In genomic region chr5:65763088-65763915, GRCm38 (mm10) we compare ENCODE assay signal across 8 mouse cellular contexts. TPM values are rescaled to one million over a fixed set of nuclear protein-coding genes. Genes with fewer than 3 reads are reported as not detected.
A peak's percentile ranks its signal among the peaks of the same experiment; 100 is the strongest.
DNase-seq lines count a peak whose midpoint lies in the region; ATAC-seq and TF ChIP-seq lines count a peak whose summit lies in the region.

N4bp2 (plus strand) TSS chr5:65763521.

- H3K27me3 ChIP-seq in heart, embryonic 11.5 days (ENCODE audit: control insufficient read depth, insufficient read depth, low read length): no peaks in the 10 kb centered on the region
- no peaks in the 10 kb centered on the region for H3K27me3 ChIP-seq in kidney, embryonic 15.5 days
- H3K27me3 ChIP-seq in liver, adult 2 months (ENCODE audit: control insufficient read depth, insufficient read depth, low read length): no peaks in the 10 kb centered on the region
- H3K27me3 ChIP-seq in splenic B cell, adult 2 months (ENCODE audit: control insufficient read depth, insufficient read depth, low read length, poor library complexity, severe bottlenecking): no peaks in the 10 kb centered on the region

- H3K36me3 ChIP-seq in heart, embryonic 11.5 days (ENCODE audit: control insufficient read depth, insufficient read depth, low read length): no peaks in the 10 kb centered on the region
- H3K36me3 ChIP-seq in kidney, embryonic 15.5 days: peaks cover 8% of the 10 kb centered on the region; the same call in 1 of the 2 replicates
- H3K36me3 ChIP-seq in liver, adult 2 months (ENCODE audit: control insufficient read depth, insufficient read depth, low read length): no peaks in the 10 kb centered on the region
- no peaks in the 10 kb centered on the region for H3K36me3 ChIP-seq in splenic B cell, adult 2 months (ENCODE audit: control insufficient read depth, insufficient read depth, low read length, poor library complexity, severe bottlenecking)

- TF ChIP-seq CTCF in liver, adult 2 months (IDR thresholded peaks at IDR 0.05; ENCODE audit: low read depth, low read length): no peak

- H3K79me2 ChIP-seq in liver, adult 2 months (ENCODE audit: control insufficient read depth, insufficient read depth, low read length): peaks cover 2% of the 10 kb centered on the region; the same call in 1 of the 2 replicates

- H3K4me1 ChIP-seq in heart, embryonic 11.5 days (ENCODE audit: control insufficient read depth, insufficient read depth, low read length): peaks cover 14% of the 10 kb centered on the region
- H3K4me1 ChIP-seq in kidney, embryonic 15.5 days: peaks cover 11% of the 10 kb centered on the region
- H3K4me1 ChIP-seq in liver, adult 2 months (ENCODE audit: control insufficient read depth, insufficient read depth, low read length): peaks cover 9% of the 10 kb centered on the region; the same call in 1 of the 2 replicates

- peak; percentile 57 for DNase-seq in 416B (ENCODE audit: low read depth)
- DNase-seq in brain, adult 2 months (ENCODE audit: low read depth, low spot score): peak; percentile 73
- peak; percentile 97 for DNase-seq in liver, adult 2 months (ENCODE audit: extremely low read depth, low read depth, low spot score)
- peak; percentile 74 for DNase-seq in splenic B cell, adult 2 months (ENCODE audit: low read depth, low spot score)

- peak within 1 kb of the TSS; percentile 96 for H3K4me3 ChIP-seq in heart, embryonic 11.5 days (ENCODE audit: low read depth, low read length)
- H3K4me3 ChIP-seq in kidney, embryonic 15.5 days (replicated peaks): peak within 1 kb of the TSS; percentile 78
- peak within 1 kb of the TSS; percentile 69 for H3K4me3 ChIP-seq in liver, adult 2 months (ENCODE audit: insufficient read depth, low read depth, low read length)

- peak; percentile 38 for ATAC-seq in erythroblast, adult 5-6 weeks (replicated peaks; ENCODE audit: low FRiP score, poor library complexity, severe bottlenecking)
- ATAC-seq in heart, embryonic 11.5 days (replicated peaks; ENCODE audit: insufficient number of reproducible peaks, low FRiP score, low TSS enrichment): peak; percentile 42
- ATAC-seq in kidney, embryonic 15.5 days (replicated peaks; ENCODE audit: low FRiP score): peak; percentile 55
- ATAC-seq in monocyte, adult 5-6 weeks (replicated peaks; ENCODE audit: insufficient number of reproducible peaks, low FRiP score, low TSS enrichment, poor library complexity, severe bottlenecking): peak; percentile 38

- H3K27ac ChIP-seq in heart, embryonic 11.5 days (ENCODE audit: low read depth, low read length): peak within 1 kb of the TSS; percentile 100
- peak within 1 kb of the TSS; percentile 99 for H3K27ac ChIP-seq in kidney, embryonic 15.5 days
- H3K27ac ChIP-seq in liver, adult 2 months (replicated peaks; ENCODE audit: insufficient read depth, low read depth, low read length): peak within 1 kb of the TSS; percentile 100

- H3K9ac ChIP-seq in heart, embryonic 11.5 days (ENCODE audit: low read depth, low read length): peak within 1 kb of the TSS; percentile 100
- H3K9ac ChIP-seq in kidney, embryonic 15.5 days: peak within 1 kb of the TSS; percentile 99
- peak within 1 kb of the TSS; percentile 100 for H3K9ac ChIP-seq in liver, adult 2 months (ENCODE audit: low read depth, low read length)

- H3K9me3 ChIP-seq in heart, embryonic 11.5 days (replicated peaks; ENCODE audit: control insufficient read depth, low read length): no peaks in the 10 kb centered on the region
- no peaks in the 10 kb centered on the region for H3K9me3 ChIP-seq in kidney, embryonic 15.5 days (replicated peaks)

- WGBS in heart, embryonic 11.5 days (ENCODE audit: insufficient replicate concordance): under 1% methylated on average over 76 of the region's 80 CpGs
- under 1% methylated on average over 80 of the region's 80 CpGs for WGBS in kidney, embryonic 15.5 days
- 2% methylated on average over 59 of the region's 80 CpGs for WGBS in liver, adult 2 months

- peak within 1 kb of the TSS; percentile 71 for H3K4me2 ChIP-seq in heart, embryonic 11.5 days
- peak within 1 kb of the TSS; percentile 84 for H3K4me2 ChIP-seq in kidney, embryonic 15.5 days

- 0 out of 2 replicates have a peak, but pooled peaks have one; percentile 31 for TF ChIP-seq POLR2A in liver, adult 2 months (IDR thresholded peaks at IDR 0.05; ENCODE audit: extremely low read depth, insufficient read depth, low read length)

RNA-seq across cellular contexts. Expression of gene N4bp2, which starts in this region (rescaled TPM):
- total RNA-seq in erythroblast, adult 5-6 weeks (2015; ENCODE audit: low replicate concordance): 6.0 and 23.2 TPM in 2 replicates
- 14.5 and 18.7 TPM in 2 replicates for total RNA-seq in erythroblast, adult 5-6 weeks (2017; ENCODE audit: low replicate concordance)
- 32.7 and 47.9 TPM in 2 replicates for polyA plus RNA-seq in heart, embryonic 11.5 days (2014; fragmentation: Nextera tagmentation; extraction: Ambion mirVana)
- polyA plus RNA-seq in kidney, embryonic 15.5 days (2015; fragmentation: Nextera tagmentation; extraction: Ambion mirVana): 26.0 and 26.5 TPM in 2 replicates
- total RNA-seq in liver, adult 2 months (2014; rRNA removed): 21.7 and 23.8 TPM in 2 replicates
- 4.1 and 4.6 TPM in 2 replicates for polyA plus RNA-seq in liver, adult 2 months (2012; rRNA removed)
- total RNA-seq in monocyte, adult 5-6 weeks (2017): 28.2 to 33.1 TPM (median 28.9 TPM) in 3 replicates

Comparison
In these comparisons a context has a peak if more than half of its experiments do, and no peak if none do; other contexts are left out.
1. Peak in every context shown above with its lines: DNase-seq, ATAC-seq, H3K4me3 ChIP-seq and H3K27ac ChIP-seq.